Mouse (Mus musculus) urinary bladder, adult 18-20 months (tissue): ENCODE data around the gene Scfd2.
A peak's percentile ranks its signal among the peaks of the same experiment; 100 is the strongest.

Experiments
- DNase-seq, 2 experiments: peaks; one replicate each; pipeline ENCODE4 v3.0.0; 2022; ENCODE audit warnings: low spot score in 2 of 2, mixed read lengths in 2 of 2

Gene Scfd2

DNA sequence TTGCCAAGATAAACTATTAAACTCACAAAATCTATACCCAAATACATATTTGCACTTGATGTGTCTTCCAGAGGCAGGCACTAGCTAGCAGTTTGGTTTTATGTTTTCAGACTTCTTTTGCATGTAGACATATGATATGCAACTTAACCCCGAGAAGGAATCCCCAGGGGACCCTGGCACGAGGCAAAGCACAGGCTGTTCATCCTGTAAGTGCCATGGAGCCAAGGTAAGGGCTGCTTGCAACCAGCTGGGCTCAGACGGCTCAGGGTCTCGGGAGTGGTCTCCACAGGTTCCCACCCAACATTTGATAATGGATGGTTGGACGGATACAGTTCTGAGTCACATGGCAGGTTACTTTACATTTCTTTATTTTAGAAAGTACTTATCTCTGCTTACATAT lies 327.1 kb downstream of the Scfd2 start:
- DNase-seq, result no peak

DNA sequence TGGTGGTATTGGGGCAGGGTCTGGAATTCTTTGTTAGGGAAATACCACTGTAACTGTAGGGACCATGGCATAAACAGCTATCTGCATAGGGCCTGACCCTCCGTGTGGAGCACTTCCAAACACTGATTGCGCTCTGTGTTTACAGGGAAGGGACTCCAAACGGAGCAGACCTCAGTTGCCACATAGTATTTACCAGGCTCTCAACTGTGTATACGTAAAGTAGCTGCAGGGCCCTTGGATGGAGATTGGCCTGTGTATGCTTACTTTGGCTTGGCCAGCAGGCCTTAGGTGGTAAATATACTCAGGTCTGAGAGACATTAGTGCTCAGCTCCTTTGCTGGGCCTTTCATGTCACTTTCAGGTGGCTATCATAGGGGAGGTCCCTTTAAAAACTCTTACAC lies 329.0 kb downstream of the Scfd2 start:
- DNase-seq, result no peak

DNA sequence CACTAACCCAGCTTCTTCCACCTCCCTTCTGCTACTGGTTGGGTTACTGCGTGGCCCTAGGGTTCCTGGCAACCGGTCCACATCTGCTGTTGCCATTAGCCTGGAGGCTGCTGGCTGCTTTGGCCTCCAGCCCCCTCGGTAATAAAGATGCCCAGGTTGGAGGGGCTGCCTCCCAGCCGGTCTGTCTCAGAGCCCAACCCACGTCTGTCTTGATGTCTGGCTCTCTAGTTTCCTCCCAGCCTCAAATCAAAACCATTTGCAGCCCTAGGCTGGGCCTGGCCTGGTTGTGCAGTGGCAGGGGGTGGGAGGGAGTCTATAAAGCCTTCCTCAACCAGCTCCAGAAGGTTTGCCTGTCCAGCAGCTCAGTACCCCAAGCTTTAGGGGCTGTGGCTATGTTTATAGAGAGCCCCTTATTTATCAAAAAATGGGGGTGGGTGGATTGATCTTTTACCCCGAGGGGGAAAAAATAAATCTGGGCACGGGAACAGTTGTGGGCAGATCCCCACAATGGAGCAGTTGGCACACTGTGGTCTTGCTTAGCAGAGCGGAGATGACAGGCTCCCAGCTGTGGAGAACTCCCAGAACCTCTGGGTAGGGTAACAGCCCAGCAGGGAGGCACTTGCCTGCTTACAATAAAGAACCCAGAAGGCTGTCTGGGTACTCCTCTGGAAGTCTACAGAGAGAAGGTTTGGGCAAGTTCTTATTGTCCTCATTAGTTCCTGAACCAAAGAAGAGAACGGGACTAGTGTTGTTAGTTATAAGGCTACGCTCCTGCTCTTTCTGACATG lies 329.8 kb downstream of the Scfd2 start:
- DNase-seq, result no peak

DNA sequence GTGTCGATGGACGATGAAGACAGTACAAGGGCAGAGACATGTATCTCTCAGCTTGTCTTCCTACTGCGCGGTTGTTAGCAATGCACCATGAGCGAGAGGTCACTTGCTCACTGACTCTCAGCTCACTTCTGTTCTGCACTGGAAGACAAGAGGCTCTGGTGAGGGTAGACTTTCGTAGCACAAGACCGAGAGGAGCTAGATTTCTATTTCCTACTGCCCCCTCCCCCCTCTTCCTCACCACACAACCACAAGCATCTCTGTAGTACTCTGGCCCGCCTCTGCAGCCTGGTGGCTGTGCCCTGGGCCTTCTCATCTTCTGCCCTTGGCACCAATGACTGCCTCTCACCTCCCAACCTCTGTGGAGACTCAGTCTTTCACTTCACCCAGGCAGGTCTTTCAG lies 331.1 kb downstream of the Scfd2 start:
- no peak for DNase-seq

DNA sequence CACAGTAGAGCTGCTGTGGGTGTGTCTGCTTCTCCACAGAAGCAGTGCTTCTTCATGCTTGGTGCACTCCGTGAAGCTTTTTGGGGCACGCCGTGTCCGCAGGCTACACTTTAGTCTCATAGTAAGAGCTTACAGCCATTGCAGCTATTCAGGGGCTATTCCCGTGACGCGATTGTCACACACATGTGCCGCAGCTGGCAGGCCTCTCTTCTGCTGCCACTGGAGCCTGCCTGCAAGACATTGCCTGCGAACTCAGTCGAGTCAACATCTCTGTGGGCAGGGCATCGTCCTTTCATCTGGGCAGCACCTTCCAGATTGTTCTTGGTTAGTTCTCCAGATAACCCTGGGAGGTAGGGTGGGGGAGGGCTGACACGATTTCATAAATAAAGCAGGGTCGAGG lies 331.8 kb downstream of the Scfd2 start:
- no peak for DNase-seq

DNA sequence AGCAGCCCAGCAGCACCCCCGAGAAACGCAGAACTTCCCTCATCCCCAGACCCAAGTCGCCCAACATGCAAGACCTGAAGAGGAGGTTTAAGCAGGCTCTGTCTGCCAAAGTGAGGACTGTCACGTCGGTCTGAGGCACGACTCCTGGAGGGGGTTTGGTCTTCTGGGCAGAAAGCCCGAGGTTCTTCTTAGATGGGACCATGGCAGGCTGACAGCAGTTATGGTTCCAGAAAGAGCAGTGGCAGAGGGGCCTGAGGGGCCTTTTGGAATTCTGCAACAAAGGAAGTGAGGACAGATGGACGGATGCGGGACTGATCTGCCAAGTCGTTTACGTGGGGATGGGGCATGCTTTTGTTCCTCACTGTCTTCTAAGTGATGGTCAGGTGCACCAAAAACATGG lies 333.1 kb downstream of the Scfd2 start:
- no peak for DNase-seq

DNA sequence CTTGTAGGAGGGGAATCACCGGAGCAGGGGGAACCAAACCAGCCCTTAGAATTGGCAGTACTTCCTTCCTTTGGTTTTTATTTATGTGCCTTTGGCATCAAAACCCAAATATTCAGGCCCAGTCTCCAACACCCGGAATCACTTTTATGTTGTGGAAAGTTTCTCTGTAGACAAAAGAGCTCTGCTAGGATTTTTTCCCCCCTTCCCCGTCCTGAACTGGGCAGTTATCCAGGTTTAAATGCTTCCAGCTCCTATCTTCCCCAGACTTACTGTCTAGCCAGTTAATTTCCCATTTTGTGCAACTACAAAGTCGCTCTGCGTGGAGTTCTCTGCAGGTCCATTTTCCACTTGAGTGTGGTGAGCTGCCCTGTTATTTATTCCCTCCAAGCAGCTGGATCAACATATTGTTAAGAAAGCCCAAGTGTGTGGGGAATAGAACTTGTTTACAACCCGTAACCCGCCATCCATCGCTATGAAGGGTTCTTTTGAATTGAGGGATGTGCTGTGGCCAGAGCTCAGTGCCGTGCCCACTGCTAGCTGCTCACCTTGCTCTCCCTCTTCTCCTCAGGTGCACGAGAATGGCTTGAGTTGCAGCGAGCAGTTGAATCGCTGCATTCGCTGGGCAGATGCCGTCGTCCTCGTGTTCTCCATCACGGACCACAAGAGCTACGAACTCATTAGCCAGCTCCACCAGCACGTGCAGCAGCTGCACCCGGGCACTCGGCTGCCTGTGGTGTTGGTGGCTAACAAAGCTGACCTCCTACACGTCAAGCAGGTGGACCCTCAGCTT lies 333.8 kb downstream of the Scfd2 start:
- no peak for DNase-seq

DNA sequence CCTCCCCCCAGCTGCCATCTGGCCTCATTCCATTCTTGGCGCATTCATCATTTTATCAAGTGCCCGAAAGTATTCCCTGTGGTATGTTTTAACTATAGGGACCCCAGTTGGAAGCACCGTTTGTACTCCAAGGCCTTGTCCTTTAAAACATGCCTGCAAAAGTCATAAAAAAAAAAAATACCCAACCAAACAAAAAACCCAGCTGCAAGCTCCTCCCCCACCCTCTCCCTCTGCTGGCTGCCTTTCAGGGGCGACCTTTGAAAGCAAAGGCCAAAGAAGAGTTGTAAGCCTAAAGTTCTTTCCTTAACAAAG lies 335.3 kb downstream of the Scfd2 start:
- no peak for DNase-seq

DNA sequence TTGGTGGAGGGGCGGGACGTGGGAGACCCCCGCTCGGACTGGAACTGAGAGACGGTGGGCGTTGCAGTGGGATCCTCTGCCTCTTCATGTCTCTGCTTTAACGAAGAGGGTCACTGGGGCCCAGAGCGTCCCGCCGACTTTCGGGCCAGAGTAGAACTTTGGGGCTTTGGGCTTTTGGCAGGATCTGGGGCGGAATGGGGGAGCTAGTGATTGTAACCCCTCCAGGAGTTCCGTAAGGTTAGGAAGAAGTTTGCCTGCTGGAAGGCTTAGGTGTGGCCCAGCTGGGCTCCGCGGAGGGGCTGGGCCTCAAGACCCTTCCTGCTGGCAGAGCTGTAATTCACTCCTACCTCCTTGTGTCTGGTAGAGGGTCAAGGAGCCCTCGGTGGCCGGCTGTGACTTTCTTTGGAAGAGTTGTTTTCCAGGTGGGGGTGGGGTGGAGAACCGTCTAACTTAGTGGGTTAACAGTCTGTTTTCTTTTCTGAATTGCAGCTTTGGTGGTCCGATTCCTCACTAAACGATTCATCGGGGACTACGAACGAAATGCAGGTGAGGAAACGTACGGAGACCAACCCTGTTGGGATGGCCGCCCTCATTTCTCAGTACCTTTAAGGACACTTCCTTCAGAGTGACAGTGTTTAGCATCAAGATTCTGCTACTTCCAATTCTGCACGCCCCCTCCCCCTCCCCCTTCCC lies 335.8 kb downstream of the Scfd2 start:
- DNase-seq, result no peak

DNA sequence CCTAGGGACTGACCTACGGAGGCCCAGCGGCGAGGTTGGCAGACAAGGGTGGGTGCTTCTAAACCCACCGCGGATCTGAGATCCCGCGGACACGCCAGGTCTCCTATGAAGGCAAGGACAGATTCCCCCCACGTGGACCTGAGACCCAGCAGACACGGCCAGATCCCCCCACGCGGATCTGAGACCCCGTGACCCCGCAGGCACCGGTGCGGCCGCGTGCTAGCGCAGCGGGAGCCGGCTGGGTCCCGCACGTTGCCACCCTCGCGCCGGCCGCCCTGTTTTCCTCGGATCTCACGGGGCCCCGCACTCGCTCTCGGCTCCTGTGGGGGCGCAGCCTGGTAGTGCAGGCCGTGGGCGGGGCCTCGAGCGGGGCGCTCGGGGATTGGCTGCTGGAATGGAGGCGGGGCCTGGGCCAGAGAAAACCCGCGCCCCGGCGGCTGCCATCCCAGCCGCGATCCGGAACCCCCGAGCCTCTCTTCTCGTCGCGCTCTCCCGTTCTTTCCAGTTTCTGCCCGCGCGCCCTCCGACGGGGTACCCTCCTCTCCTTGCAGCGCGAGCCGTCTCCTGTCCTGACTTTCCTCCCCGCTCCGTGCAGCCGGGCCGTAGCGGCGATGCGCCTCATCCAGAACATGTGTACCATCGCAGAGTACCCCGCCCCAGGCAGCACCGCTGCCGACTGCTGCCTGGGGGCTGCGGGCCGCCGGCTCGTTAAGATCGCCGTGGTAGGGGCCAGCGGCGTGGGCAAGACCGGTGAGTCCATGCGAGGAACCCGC lies 336.5 kb downstream of the Scfd2 start, which contains the start of gene Rasl11b:
Gene Rasl11b, plus strand, starts transcription at position 446 of the 773 bp plus-strand sequence.
- DNase-seq, result peak; percentile 91 to 92

DNA sequence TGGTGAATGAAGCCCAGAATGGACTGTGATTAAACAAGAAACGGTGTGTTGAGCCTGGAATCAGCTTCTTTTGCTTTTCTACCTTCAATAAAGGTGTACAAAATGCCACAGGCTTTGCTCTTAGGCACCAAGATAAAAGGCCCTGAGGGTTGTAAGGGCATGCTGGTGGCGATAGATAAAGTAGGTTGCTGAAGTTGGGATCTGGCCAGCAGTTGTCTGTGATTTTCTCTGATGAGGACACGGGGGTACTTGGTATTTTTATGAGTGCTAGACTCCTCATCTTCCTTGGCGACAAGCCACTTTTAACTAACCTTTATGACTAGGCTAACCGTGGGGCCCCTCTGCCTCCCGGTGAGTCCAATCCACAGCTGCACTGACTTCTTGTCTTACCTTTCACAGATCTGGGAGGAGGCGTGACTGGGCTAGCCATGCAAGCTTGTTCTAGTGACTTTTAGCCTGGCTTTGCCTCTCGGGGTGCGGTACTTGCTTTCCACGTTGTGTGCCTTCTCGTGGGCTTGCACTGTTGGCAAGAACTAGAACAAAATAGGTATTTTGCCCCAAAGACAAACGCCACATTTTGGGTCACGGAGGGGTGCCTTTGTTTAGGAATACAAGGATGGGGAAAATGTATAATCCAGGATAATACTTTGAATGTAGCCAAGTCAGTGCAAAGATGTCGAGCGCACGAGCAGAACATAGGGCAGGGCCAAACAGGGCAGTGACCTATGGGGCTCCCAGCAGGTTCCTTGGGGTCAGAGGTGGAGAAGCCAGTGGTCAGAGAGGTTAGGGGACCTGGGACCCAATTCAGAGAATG lies 337.3 kb downstream of the Scfd2 start:
- DNase-seq, result no peak

DNA sequence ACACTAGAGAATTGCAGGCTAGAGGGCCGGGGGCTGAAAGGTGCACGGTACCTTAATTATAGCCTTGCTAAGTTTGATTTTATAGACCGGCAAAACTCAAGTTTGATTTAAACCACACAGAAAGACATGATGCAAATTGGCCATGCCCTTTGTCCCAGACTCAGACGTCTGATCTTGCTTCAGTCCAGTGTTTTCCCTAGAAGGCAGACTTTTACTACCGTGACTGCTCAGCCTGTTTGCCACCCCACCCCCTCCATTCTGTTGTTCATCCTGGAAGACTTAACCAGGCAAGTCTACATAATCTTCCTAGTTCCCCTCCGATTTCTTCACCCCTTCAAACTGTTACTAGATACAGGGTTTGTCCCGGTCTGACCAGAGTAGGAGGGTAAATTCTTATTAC lies 337.9 kb downstream of the Scfd2 start:
- DNase-seq, result no peak

DNA sequence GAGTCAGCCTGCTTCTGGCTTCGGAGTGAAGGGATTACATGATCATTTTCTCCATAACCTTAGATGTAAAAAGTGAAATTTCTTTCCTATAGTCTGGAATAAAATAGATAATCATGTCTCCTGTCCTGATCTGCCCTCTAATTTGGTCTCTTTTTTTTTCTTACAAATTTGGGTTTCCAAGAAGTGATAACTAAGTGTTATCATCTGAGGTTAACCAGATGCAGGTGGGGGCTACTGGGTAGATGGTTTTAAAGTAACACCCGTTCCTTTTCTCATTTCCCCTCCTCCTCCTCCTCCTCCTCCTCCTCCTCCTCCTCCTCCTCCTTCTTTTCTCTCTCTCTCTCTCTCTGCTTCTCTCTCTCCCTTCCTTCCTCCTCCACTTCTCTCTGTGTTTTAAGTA lies 338.6 kb downstream of the Scfd2 start:
- DNase-seq, result no peak

DNA sequence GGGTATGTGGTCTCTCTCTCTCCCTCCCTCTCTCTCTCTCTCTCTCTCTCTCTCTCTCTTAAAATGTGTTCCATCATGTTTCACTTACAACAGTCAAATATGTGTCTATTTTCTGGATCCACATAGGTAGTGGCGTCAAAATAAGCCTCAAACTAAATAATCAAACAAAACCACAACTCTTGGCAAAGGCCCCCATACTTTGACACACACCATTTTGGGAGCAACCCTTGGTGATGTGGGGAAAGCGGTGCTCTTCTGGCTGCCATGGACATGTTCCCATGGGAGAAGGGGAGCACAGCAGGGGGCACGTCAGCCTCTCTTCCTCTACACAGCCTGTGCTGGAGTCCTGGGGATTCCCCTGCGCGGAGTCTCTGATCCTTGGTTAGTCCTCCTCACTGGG lies 340.6 kb downstream of the Scfd2 start:
- no peak for DNase-seq

DNA sequence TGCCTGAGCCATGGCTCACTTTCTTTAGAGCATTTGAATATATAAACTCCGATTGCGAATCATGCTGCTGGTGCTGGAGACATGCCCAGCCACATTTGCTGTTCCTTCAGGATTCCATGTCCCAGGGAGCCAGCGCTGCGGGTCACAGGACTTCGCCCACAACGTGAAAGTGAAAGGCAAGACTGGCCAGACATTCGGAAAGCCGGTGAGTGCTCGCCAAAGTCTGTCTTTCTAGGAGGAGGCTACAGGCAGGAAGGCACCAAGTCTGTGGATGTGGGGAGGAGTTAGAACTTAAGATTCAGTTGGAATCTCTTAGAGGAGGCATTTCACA lies 341.4 kb downstream of the Scfd2 start:
- no peak for DNase-seq

DNA sequence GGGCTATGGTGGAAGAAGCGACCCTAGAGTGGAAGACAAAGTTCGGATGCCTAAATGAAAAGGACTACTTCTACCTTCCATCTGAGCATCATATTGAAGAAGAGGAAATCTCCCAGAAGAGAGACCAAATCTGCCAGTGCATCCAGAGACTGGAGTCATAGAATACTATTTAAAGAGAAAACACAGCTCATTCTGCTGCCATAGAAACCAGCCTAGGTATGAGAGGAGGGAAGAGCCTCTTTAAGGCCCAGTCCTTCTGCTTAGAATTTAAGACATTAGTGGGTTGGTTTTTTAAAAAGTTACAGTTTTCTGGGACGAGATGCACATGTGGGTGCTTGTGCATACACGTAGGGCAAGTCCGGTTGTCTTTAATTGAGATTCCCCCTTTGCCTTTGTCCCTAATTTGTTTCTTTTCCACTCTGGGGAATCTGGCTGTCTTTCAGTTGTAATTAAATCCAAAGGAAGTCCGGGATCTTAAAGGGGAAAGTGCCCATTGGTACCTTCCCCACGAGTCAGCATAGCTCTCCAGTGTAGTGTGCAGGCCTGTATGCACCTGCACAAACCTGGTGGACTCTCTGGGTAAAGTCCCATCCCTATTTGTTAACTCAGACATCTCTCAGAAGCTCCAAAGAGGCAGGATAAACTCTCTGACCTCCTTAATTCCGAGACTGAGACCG lies 341.9 kb downstream of the Scfd2 start:
- no peak for DNase-seq

DNA sequence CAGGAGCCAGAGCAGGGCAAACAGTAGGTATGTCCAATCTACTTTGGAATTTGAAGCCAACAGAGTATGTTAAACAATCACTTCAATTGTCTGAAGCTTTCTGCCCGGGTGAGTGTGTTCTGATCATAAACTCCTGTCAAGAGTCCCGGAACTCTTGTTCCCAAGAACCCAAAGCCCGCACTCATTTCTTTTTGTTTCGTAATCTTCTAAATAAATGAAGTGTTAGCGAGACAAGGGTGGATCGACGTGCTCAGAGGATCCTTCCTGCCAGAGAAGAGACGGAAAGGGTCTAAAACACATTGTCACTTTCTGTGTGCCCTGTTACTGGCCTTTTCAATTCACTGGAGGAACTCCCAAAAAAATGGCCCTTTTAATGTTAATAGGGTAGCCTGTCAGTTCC lies 342.7 kb downstream of the Scfd2 start:
- DNase-seq, result no peak

DNA sequence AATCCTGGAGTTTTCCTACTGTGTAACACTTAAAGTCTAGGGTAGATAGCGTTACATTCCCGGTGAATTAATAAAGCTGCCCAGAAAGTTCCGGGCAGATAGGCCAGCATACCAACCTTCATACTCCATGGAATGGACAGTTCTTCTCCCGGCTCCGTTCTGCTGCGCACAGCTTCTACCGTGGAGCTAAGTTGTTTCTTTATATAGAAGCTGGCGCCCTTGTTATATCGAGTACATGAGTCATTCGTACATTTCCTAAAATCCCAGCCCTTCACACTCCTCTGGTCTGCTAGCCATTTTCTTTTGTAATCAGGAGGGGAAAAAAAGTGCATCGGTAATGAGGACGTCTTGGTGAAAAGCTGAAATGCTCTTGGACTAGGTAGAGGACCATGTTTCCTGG lies 343.5 kb downstream of the Scfd2 start:
- DNase-seq, result no peak

DNA sequence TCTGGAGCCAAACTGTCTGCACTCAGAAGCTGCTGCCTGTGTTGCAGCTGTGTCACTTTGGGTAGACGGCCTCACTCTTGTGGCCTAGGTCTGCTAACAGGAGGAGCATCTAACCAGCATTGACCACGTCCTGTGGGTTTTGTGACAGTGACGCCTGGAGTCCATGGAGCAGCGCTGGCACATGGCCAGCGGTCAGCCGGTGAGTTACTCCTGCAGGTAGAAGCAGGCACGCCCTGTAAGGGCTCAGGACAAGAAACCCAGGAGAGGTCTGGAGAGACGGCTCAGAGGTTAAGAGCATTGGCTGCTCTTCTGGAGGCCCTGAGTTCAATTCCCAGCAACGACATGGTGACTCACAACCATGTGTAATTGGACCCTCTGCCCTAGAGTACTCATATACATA lies 347.0 kb downstream of the Scfd2 start:
- DNase-seq, result no peak

DNA sequence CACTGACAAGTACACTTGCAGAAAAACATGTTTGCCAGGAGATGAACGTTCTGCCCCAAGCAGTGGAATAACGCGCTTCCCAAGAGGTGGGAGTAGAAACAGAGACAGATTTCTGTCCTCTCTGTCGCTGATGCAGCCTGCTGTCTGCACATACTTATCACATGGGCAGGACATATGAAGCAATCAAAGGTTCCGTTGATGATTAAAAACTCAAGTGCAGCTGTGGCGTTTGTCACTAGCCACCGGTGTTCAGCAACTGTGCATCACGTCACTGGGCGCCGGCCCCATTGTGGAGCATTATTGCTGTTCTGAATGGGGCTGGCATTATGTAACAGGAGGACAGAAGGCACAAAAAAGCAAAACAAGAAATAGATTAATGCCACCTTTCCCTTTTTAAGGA lies 348.4 kb downstream of the Scfd2 start:
- DNase-seq, result no peak

DNA sequence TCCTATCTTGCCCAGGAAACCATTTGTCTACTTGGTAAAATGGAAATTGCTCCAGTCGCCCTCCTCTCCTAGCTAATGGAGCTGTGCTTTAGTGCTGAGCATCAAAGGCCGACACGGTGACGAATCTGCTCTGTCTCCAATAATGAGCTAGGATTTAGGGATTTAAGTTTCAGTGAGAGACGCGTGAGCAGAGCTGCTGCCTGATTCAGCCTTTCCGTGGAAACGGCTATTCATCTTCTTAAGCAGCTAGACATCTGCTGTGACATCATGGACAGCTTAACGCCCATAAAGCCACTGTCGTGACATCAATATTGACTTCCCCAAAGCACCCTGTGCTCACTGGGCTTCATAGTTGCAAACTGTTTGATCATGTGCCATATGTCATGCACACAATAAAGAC lies 351.3 kb downstream of the Scfd2 start:
- DNase-seq, result no peak
